Mouse (Mus musculus) regulatory T cell (primary cell): ENCODE results near the gene Fam173a.
"Not testable (repeated sequence)": the region's sequence is repeated elsewhere in the genome, so short reads cannot be mapped to it uniquely, and the experiment has no call there.

Source experiments
- in situ Hi-C: fragments of 300-600 bp; cut with MboI, MseI; formaldehyde crosslinking; loops from one replicate; pipeline ENCODE4 v1.15.1; 2025; ENCODE audit warnings: high pct_unique_total_duplicates

Gene Fam173a

DNA sequence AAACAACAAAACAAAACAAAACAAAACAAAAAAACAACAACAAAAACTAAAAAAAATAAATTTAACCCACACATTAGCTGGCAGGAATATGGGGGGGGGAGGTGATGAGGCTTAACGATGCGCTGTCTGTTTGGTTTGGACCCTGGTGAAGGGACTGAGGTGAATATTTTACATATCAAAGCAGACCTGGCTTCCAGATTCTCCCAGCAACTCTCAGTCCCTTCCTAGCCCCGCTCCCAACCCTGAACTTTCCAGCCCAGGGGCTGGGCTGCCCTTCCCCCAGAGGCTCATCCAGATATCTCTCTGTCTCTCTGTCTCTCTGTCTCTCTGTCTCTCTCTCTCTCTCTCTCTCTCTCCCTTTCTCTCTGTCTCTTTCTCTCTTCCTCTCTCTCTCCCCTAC is 30.1 kb downstream of the Fam173a start:
- in situ Hi-C loops: no loop called here

DNA sequence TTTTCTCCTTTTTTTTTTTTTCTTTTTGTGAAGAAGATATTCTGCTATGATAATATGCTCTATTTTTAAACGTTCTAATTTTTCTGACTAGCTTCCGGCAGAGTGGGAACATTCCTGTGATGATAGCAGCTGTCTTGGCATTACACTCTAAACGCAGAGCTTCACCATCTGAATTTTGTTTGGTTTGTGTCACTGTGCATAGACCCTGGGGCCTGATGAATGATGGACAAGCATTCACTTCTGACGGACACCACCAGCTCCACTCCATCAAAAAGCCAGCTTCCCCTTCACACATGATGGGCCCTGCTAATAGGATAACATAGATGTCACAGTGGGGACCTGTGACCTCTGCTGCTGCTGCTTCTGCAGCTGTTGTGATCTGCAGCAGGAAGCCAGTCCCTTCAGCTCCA is 31.1 kb downstream of the Fam173a start:
- in situ Hi-C loops: no loop called here

DNA sequence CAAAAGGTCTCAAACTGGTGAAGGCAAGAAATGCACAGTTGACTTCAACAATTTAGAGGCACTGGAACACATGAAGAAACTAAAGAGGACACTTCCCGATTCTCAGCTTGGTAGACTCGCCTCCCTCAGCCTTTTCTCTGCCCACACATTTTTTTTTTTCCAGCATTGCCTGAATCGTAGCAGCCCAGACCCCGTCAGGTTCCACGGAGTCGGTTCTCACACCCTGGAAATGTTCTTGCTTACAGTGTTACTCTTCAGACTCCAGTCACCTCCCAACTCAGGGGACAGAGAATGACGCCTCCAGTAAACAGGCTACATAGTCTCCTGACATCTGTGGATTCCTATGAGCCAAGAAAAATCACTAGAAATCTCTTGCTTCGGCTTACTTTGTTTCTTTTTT is 32.6 kb downstream of the Fam173a start:
- in situ Hi-C loops: no loop called here

DNA sequence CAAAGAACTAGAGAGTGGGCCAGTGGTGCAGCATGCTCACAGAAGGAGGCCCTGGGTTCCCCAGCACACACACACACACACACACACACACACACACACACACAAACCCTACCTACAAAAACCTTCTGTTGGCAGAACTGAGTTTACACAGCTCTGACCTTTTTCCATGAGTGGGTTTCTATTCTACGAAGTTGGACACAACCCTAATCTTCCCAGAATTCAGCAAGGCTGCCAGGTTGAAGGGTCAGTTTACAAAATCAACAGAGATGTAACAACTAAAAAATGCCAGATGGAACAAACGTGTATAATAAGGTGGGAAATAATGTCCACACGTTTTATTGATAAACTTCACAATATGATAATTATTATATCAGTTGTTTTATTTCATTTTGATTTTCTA is 35.0 kb downstream of the Fam173a start:
- in situ Hi-C loops: no loop called here

DNA sequence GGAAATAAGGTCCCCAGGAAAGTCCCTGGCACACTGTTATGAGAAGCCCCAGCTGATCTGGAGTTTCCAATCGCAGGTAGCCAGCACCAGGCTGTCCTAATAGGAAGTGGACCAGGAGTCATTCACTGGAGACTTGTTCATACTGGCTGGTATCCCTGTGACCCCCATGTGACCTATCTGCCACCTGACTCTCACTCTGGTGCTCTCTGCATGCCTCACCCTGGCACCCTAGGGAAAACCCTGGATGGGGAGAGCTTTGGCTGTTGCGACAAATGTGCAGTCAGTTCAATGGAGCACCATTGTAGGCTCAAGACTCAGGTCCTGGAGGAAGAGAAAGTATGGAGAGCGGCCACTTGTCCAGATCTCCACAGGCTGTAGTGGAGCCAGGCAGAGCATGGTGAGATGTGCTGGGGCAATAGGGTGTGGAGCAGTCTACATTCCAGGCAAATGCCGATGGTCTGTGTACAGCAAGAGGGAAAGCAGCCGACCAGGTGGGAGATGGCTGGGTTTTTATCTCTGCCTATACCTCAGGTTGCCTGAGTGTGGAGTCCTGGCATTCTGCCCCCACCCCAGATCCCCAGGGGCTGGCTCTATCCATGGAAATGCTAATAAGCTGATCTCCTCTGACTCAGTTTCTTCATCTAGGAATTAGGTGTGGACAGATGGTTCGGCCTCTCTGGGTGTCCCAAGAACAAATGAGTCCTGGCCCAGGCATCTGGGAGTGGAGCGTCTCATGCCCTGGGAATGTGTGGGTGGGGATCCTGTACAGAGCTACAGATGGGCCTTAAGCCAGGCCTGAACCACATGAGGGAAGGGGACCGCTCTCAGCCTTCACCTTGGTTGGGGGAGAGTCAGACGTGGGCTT is 36.1 kb downstream of the Fam173a start:
- in situ Hi-C loops: no loop called here

DNA sequence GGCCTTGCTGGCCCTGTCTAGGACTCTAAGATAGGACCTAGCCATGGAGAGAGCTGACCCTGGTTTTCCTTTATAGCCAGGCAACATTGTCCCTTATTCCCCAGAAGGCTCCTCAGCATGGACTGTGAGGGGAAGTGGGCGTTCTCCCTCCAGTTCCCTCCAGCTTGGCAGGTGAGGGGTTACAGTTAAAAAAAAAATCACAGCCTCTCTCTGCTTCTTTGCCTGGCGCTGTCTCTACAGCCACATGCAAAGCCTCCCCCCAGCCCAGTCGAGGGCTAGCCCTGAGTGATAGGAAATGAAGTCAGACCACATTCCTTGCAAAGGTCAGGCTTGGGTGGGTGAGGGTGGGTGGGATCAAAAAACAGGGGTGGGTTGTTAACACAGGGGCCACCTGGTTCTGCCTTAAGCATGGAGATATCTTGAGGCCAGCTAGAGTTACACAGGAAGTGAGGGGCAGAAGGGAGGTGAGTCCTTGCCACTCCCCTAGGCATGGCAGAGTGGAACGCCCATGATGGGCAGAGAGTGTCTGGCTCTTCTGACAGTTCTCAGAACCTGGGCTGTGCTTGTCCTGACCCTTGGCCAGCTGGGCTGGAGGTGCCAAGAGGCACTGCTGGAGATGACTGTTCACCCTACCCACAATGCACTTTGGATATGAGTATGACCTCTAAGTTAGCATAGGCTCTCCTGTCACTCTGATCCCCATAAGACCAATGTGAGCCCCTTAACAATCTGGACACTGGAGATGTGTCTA is 36.9 kb downstream of the Fam173a start:
- in situ Hi-C loops: no loop called here

DNA sequence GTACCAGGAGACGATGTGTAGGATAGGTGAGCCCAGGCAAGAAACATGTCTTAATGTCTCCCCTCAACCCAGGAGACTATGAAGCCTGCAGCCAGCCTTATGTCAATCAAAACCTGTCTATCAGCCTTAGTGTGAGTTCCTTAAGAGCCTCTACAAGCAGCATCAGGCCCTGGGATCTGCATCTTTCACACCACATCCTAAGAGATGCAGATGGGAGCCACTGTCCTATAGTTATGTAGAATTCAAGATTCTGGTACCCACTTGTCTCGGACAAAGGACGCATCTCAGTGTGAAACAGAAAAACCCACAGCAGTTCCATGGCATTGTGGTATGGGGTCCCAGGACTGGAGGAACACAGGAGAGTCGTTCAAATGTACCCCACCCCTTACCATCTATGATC is 37.6 kb downstream of the Fam173a start:
- in situ Hi-C loops: no loop called here

DNA sequence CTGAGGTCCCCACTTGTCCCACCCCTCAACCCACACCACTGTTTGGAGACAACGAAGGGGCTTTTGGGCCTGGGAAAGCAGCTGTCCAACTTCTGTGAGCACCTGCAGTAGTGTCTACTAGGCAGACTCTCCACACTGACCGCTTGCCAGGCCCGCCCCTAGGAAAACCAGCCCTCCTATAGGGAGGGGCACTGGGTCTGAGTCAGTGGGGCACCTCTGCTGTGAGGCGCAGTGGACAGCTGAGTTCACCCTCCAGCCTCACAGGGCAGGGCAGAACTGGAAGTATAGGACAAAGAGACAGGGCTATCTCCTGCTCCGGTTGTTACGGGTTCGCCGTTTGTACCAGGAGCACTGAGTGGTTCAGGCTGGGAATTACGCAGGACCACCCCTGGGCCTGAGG is 38.5 kb downstream of the Fam173a start, which contains the start of gene Msln:
Msln (minus strand) TSS at position 138 of the 400 bp plus-strand sequence.
- in situ Hi-C loops: no loop called here

DNA sequence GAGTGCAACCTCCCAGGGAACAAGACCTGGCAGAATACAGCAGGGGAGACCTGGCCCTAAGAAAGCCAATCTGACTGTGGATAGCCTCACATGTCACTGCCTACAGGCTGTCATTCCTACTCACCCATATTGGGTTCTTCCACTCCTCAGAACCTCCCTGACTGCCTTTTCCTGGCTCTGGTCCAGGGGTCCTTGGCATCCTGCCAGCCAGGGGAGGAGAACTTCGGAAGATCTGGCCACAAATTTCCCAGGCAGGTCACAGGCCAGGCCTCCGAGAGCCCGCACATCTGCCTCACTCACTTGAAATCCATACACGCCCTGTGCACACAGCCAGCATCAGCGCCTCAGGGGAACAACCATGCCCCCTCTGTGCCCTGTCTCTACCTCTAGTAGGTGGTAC is 41.3 kb downstream of the Fam173a start:
- in situ Hi-C loops: no loop called here

DNA sequence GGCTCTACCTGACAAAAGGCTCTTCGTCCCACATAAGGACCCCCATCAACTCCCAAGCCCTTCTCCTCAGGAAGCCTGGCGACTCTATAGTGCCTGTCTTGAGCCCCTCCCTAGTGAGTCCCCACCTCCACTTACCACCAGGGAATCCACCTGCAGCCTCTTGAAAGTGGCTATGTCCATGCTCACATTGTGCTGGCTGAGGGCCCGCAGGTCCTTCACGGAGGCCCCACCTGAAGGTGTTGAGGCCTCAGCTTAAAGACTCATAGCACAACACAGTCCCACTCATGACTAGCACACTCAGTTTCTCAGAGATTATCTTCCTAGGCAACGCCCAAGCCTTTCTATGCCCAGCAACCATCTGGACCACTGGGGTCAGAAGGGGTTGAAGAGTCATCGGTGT is 43.4 kb downstream of the Fam173a start:
- in situ Hi-C loops: no loop called here

DNA sequence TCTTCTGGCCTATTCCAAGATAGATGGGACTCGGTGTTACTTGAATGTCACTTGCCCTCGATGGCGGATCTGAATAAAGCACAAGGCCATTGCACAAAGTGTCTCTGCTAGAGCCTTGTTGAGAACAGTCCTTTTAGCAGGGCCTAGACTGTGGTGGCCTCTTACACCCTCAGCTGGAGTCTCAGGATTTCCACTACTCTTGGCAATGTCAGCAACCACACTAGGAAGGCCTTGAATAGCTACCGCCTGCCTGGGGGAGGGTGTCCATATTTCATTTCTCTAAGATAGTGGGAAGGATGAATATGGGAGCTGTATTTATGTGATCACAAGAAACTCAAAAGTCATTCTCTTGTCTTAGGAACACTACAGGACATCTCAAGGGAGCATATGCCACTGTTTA is 44.5 kb downstream of the Fam173a start:
- in situ Hi-C loops: no loop called here

DNA sequence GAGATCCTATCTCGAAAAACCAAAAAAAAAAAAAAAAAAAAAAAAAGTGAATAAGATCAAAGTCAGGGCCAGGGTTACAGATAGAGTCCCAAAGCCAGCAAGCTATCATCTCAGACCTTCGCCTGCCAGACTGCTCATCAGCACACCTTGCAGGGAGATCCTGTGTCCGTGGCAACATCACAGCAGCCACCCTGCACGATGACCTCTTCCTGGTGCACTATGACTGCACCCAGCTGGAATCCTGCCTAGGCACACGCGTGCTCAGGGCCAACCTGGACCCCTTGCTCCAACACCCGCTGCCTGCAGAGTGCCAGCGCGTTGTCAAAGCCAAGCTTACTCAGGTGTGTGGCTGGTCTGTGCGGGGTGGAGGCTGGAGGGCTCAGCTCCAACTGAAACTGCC is 48.4 kb downstream of the Fam173a start:
- in situ Hi-C loops: no loop called here

DNA sequence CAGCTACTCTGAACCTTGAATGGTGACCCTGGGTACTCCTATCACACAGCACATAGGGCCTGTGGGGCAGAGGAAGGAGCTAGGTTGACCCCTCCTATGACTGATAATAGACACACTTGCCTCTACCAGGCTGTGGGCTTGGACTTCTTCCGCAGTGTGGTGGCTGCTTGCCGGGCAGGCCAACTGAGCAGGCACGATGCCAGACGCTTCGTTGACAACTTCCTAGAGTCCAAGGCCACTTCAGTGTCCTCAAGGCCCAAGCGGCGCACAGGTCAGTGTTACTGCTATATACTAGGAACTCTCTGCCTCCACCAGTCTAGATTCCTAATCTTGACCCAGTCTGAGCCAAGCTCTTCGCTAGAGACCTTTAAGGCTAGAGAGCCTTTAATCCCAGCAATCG is 48.9 kb downstream of the Fam173a start:
- in situ Hi-C loops: no loop called here

DNA sequence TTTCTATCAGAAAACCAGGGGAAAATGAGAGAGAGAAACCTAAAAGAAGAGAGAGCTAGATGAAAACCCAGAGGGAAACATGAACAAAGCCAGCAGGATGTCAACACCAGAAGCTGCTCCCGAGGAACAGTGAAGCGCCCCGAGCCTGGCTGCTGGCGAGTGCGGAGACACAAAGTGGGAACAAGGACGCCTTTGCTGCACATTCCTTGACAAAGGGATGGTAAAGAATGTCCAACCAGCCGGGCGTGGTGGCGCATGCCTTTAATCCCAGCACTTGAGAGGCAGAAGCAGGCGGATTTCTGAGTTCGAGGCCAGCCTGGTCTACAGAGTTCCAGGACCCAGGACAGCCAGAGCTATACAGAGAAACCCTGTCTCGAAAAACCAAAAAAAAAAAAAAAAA is 51.2 kb downstream of the Fam173a start:
- in situ Hi-C loops: not testable (repeated sequence)
